Mouse (Mus musculus) gastrocnemius, adult 2 months (tissue): Measurements from ENCODE around the gene Trappc3l. TPM values are rescaled to one million over a fixed set of nuclear protein-coding genes. Genes with fewer than 3 reads are reported as not detected.

Experiments used
- DNase-seq: peaks from one replicate; pipeline ENCODE4 v3.0.0; 2022
- H3K27ac ChIP-seq: fragments of 200-600 bp; 2 replicates; pipeline ENCODE4 v1.8.1; 2022; ENCODE audit warnings: mild to moderate bottlenecking
- H3K4me3 ChIP-seq: fragments of 200-600 bp; 2 replicates; pipeline ENCODE4 v1.8.1; 2022; ENCODE audit warnings: mild to moderate bottlenecking, moderate library complexity
- CTCF ChIP-seq: fragments of 200-600 bp; IDR thresholded peaks from 2 replicates; pipeline ENCODE4 v1.8.1; 2022; ENCODE audit warnings: antibody characterized with exemption, mild to moderate bottlenecking, moderate library complexity
- intact Hi-C: fragments of 180-260 bp; cut with DNase I; formaldehyde crosslinking; loops from one replicate; pipeline ENCODE4 v1.15.1; 2025
- total RNA-seq, 2 experiments: library from RNA; stranded (reverse); gene quantifications; 2 replicates each; pipeline ENCODE4 v1.2.3; 2021

Trappc3l gene
- total RNA-seq, 2 experiments from 2014 or later: not detected

DNA sequence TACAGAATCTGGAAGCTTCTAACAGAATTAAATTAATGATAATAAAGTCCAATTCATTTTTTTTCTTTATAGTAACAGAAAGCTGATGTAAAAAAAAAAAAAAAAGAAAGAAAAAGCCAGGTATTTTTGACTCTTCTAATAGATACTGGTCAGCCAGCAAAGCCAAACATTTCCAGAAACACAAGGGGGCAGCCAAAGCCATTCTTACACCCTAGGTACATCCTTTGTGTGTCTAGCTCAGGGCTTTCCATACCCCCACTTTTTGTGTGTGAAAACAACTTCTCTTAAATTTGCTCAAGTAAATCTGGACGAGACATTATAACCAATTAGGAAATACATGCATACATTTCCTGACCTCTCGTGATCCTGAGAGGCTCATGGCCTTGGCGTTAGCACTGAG, 114.4 kb downstream of the Trappc3l start:
- Histone ChIP-seq H3K27ac (no peak overlapping the region), H3K4me3 (no peak overlapping the region)
- TF ChIP-seq CTCF: peak; percentile 43
- DNase-seq: no peak
- intact Hi-C loops: no loop called here

DNA sequence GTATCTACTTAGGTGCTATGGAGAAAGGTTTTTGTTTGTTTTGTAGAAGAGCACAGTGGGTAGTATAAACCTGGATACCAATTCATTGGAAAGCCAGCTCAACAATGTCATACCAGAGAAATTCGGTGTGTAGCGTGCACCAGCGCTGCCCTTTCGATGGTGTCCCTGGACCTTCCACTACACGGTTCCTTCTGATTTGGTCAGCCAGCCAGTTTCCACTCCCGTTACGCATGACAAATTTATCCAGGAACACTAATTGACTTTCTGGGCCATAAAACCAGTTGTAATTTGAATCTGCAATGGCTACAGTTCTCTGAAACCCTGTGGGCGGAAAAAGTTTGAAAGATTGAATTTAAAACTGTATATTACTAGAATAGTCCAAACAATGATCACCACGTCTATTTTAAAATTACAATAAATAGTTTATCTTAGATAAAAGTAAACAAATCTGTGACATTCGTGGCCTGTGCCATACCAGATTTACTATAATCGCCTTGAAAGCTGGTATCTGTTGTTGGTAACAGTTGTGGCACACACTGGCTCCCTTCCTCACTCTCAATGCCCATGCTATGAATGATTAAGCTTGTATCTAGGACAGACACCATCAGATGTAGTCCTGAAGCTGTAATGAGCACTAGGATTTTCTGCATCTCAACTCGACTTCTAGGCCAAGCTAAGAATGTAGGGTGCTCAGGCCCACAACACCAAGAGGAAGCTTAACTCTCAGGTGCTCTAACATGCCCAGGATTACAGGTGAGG, 118.6 kb downstream of the Trappc3l start:
- no peak overlapping the region for H3K4me3 ChIP-seq
- intact Hi-C loops: no loop called here
- TF ChIP-seq CTCF: no peak
- no peak overlapping the region for H3K27ac ChIP-seq
- no peak for DNase-seq

Other genes with a start within 250 kb of the Trappc3l start
- not detected for gene Sult3a1, start 179.9 kb upstream of the Trappc3l start, total RNA-seq
- not detected for gene Rsph4a, start 132.5 kb upstream of the Trappc3l start, total RNA-seq
- gene Zup1, start 86.3 kb upstream of the Trappc3l start, total RNA-seq: 1 to 10 TPM; 8.1 to 8.3 TPM
- 100 to 1,000 TPM; 165 to 167 TPM for gene Rwdd1, start 18.0 kb upstream of the Trappc3l start, total RNA-seq
- not detected for gene Calhm4, start 6.7 kb downstream of the Trappc3l start, total RNA-seq
- gene Calhm5, start 58.9 kb downstream of the Trappc3l start, total RNA-seq: under 1 TPM; 0.31 to 0.38 TPM
- gene Calhm6, start 90.4 kb downstream of the Trappc3l start, total RNA-seq: not detected
- 1 to 10 TPM; 4.2 to 4.5 TPM for gene Dse, start 170.1 kb downstream of the Trappc3l start, total RNA-seq
- 10 to 100 TPM; 54.4 to 57.2 TPM for gene Tspyl1, start 244.6 kb downstream of the Trappc3l start, total RNA-seq